Mouse (Mus musculus) central nervous system, embryonic 18 days (tissue): ENCODE data around the gene Vmn1r16. TPM values are rescaled to one million over a fixed set of nuclear protein-coding genes. Genes with fewer than 3 reads are reported as not detected.

Experiments
- polyA plus RNA-seq: library from polyadenylated mRNA; depleted of rRNA; stranded (reverse); fragments of >200 nt; gene quantifications from 2 replicates; pipeline ENCODE4 v1.2.3, GENCODE M21; 2012; rRNA removed

Vmn1r16 gene
- not detected in 2 replicates for polyA plus RNA-seq

DNA sequence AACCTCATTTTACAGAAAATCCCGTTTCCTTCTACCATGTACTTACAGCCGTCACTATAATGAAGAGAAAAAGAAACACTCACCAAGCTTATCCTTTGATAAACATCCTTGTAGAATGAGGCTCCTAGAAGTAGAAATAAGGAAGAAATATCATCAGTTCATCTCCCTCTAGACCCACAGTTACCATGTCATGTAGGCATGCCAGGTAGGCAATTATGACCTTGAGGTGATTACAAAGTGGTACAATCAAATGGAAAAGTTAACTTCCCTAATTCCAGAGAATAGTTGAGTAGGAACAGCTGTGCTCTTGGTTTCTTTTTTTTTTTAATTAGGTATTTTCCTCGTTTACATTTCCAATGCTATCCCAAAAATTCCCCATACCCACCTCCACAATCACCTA, at the start of gene Vmn1r16:
Gene Vmn1r16 (minus strand): TSS at position 101 of the 400 bp plus-strand sequence.

DNA sequence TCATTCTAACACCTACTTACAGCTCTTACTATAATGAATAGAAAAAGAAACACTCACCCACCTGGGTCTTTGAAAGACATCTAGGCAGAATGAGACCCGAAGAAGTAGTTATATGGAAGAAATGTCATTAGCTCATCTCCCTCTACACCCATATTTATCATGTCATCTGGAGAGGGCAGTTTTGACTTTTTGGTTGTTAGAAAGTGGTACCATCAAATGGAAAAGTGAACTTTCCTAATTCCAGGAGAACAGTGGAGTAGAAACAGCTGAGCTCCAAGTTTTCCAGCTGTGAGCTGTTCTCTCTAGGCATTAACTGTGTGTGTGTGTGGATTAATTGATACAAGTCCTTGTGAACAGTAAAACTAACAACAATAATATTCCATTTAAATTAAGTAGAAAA, 34.3 kb upstream of the Vmn1r16 start, which contains the start of gene Vmn1r17:
Gene Vmn1r17 (minus strand): TSS at position 101 of the 400 bp plus-strand sequence.

Other genes starting within 250 kb of the Vmn1r16 start
- not detected in 2 replicates for gene Vmn1r10, start 220.0 kb downstream of the Vmn1r16 start, polyA plus RNA-seq
- gene Vmn1r11, start 196.0 kb downstream of the Vmn1r16 start, polyA plus RNA-seq: not detected in 2 replicates
- gene Vmn1r12, start 172.6 kb downstream of the Vmn1r16 start, polyA plus RNA-seq: not detected in 2 replicates
- gene Vmn1r13, start 126.2 kb downstream of the Vmn1r16 start, polyA plus RNA-seq: not detected in 2 replicates
- gene Vmn1r14, start 97.8 kb downstream of the Vmn1r16 start, polyA plus RNA-seq: not detected in 2 replicates
- not detected in 2 replicates for gene Vmn1r15, start 71.5 kb downstream of the Vmn1r16 start, polyA plus RNA-seq
- not detected in 2 replicates for gene Vmn1r17, start 34.2 kb upstream of the Vmn1r16 start, polyA plus RNA-seq
- gene Vmn1r18, start 66.3 kb upstream of the Vmn1r16 start, polyA plus RNA-seq: not detected in 2 replicates
- gene Vmn1r19, start 74.3 kb upstream of the Vmn1r16 start, polyA plus RNA-seq: not detected in 2 replicates
- not detected in 2 replicates for gene Vmn1r20, start 99.4 kb upstream of the Vmn1r16 start, polyA plus RNA-seq
- 5.9 and 6.1 TPM in 2 replicates for gene Ppm1k, start 206.0 kb upstream of the Vmn1r16 start, polyA plus RNA-seq